Mouse (Mus musculus): ENCODE data around the gene Ccdc180. TPM values are rescaled to one million over a fixed set of nuclear protein-coding genes. Genes with fewer than 3 reads are reported as not detected.

The Ccdc180 gene
- polyA plus RNA-seq, 1 experiment from 2014 or later, result 0.07 TPM

- DNase-seq (ENCODE audit: low spot score), result peak; percentile 83
- 47% methylated on average over 19 of the region's 19 CpGs for WGBS
- H3K9me3 ChIP-seq (ENCODE audit: control insufficient read depth, low read length), result peaks cover 3% of the 10 kb centered on the region; the same call in 1 of the 2 replicates
These were observed 34.2 kb upstream of the Ccdc180 start for GRCm38 (mm10) chr4:45855803-45856424.

GRCm38 (mm10) chr4:45861160-45861559, 28.9 kb upstream of the Ccdc180 start:
- Histone ChIP-seq H3K27ac (ENCODE audit: low read depth, low read length) (no peak overlapping the region), H3K4me2 (ENCODE audit: low read depth, low read length, severe bottlenecking) (no peak overlapping the region), H3K36me3 (ENCODE audit: control insufficient read depth, insufficient read depth, low read length) (no peaks in the 10 kb centered on the region), H3K4me3 (ENCODE audit: low read depth, low read length) (no peak overlapping the region), H3K9me3 (ENCODE audit: control insufficient read depth, low read length) (peaks cover 3% of the 10 kb centered on the region; the same call in 1 of the 2 replicates), H3K4me1 (replicated peaks; ENCODE audit: control insufficient read depth, insufficient read depth, low read length) (no peaks in the 10 kb centered on the region), H3K27me3 (ENCODE audit: control insufficient read depth, insufficient read depth, low read length) (no peaks in the 10 kb centered on the region), H3K9ac (ENCODE audit: low read length) (no peak overlapping the region)
- no peak for DNase-seq (ENCODE audit: low spot score)
- WGBS, result 67% methylated on average over 5 of the region's 5 CpGs
- no peak for ATAC-seq (replicated peaks; ENCODE audit: low FRiP score)

More at GRCm38 (mm10) chr4:45855803-45856424, 34.2 kb upstream of the Ccdc180 start:
- Histone ChIP-seq H3K27ac (ENCODE audit: low read depth, low read length) (no peak overlapping the region), H3K9ac (ENCODE audit: low read length) (no peak overlapping the region), H3K27me3 (ENCODE audit: control insufficient read depth, insufficient read depth, low read length) (no peaks in the 10 kb centered on the region), H3K4me1 (replicated peaks; ENCODE audit: control insufficient read depth, insufficient read depth, low read length) (no peaks in the 10 kb centered on the region), H3K4me2 (ENCODE audit: low read depth, low read length, severe bottlenecking) (no peak overlapping the region), H3K4me3 (ENCODE audit: low read depth, low read length) (no peak overlapping the region), H3K36me3 (ENCODE audit: control insufficient read depth, insufficient read depth, low read length) (no peaks in the 10 kb centered on the region)
- ATAC-seq (replicated peaks; ENCODE audit: low FRiP score), result peak; percentile 61; the same call in 1 of the 2 replicates

GRCm38 (mm10) chr4:45867416-45867815, 22.7 kb upstream of the Ccdc180 start:
- DNase-seq (ENCODE audit: low spot score), result no peak

GRCm38 (mm10) chr4:45869021-45869815, 20.9 kb upstream of the Ccdc180 start:
- Histone ChIP-seq H3K4me1 (replicated peaks; ENCODE audit: control insufficient read depth, insufficient read depth, low read length) (peaks cover 7% of the 10 kb centered on the region; the same call in 1 of the 2 replicates), H3K9me3 (ENCODE audit: control insufficient read depth, low read length) (no peaks in the 10 kb centered on the region), H3K9ac (ENCODE audit: low read length) (peak overlapping the region; percentile 20), H3K27ac (ENCODE audit: low read depth, low read length) (no peak overlapping the region), H3K27me3 (ENCODE audit: control insufficient read depth, insufficient read depth, low read length) (no peaks in the 10 kb centered on the region), H3K4me3 (ENCODE audit: low read depth, low read length) (no peak overlapping the region), H3K36me3 (ENCODE audit: control insufficient read depth, insufficient read depth, low read length) (no peaks in the 10 kb centered on the region), H3K4me2 (ENCODE audit: low read depth, low read length, severe bottlenecking) (peak overlapping the region; percentile 27; the same call in 1 of the 2 replicates)
- no peak for DNase-seq (ENCODE audit: low spot score)
- WGBS, result 19% methylated on average over 24 of the region's 24 CpGs
- ATAC-seq (replicated peaks; ENCODE audit: low FRiP score), result no peak

More at GRCm38 (mm10) chr4:45867416-45867815, 22.7 kb upstream of the Ccdc180 start:
- no peak overlapping the region for H3K9ac ChIP-seq (ENCODE audit: low read length)
- H3K36me3 ChIP-seq (ENCODE audit: control insufficient read depth, insufficient read depth, low read length), result no peaks in the 10 kb centered on the region
- ATAC-seq (replicated peaks; ENCODE audit: low FRiP score), result no peak
- H3K4me2 ChIP-seq (ENCODE audit: low read depth, low read length, severe bottlenecking), result no peak overlapping the region
- WGBS, result 55% methylated on average over 8 of the region's 8 CpGs
- H3K4me1 ChIP-seq (replicated peaks; ENCODE audit: control insufficient read depth, insufficient read depth, low read length), result peaks cover 7% of the 10 kb centered on the region; the same call in 1 of the 2 replicates
- no peaks in the 10 kb centered on the region for H3K9me3 ChIP-seq (ENCODE audit: control insufficient read depth, low read length)
- no peak overlapping the region for H3K27ac ChIP-seq (ENCODE audit: low read depth, low read length)
- H3K27me3 ChIP-seq (ENCODE audit: control insufficient read depth, insufficient read depth, low read length), result no peaks in the 10 kb centered on the region
- H3K4me3 ChIP-seq (ENCODE audit: low read depth, low read length), result no peak overlapping the region

GRCm38 (mm10) chr4:45872147-45872546, 18.0 kb upstream of the Ccdc180 start:
- H3K4me2 ChIP-seq (ENCODE audit: low read depth, low read length, severe bottlenecking), result no peak overlapping the region
- no peak overlapping the region for H3K27ac ChIP-seq (ENCODE audit: low read depth, low read length)
- no peaks in the 10 kb centered on the region; the same call in 1 of the 2 replicates for H3K9me3 ChIP-seq (ENCODE audit: control insufficient read depth, low read length)
- no peak for ATAC-seq (replicated peaks; ENCODE audit: low FRiP score)
- no peaks in the 10 kb centered on the region for H3K36me3 ChIP-seq (ENCODE audit: control insufficient read depth, insufficient read depth, low read length)
- WGBS, result no CpG with 5 or more reads among the region's 2 CpGs
- DNase-seq (ENCODE audit: low spot score), result no peak
- peaks cover 7% of the 10 kb centered on the region; the same call in 1 of the 2 replicates for H3K4me1 ChIP-seq (replicated peaks; ENCODE audit: control insufficient read depth, insufficient read depth, low read length)
- H3K27me3 ChIP-seq (ENCODE audit: control insufficient read depth, insufficient read depth, low read length), result no peaks in the 10 kb centered on the region
- H3K4me3 ChIP-seq (ENCODE audit: low read depth, low read length), result no peak overlapping the region
- H3K9ac ChIP-seq (ENCODE audit: low read length), result no peak overlapping the region

GRCm38 (mm10) chr4:45878929-45879328, 11.2 kb upstream of the Ccdc180 start:
- H3K36me3 ChIP-seq (ENCODE audit: control insufficient read depth, insufficient read depth, low read length), result no peaks in the 10 kb centered on the region
- no peak overlapping the region for H3K4me3 ChIP-seq (ENCODE audit: low read depth, low read length)
- no peak overlapping the region for H3K9ac ChIP-seq (ENCODE audit: low read length)
- DNase-seq (ENCODE audit: low spot score), result no peak
- no peak for ATAC-seq (replicated peaks; ENCODE audit: low FRiP score)
- H3K4me2 ChIP-seq (ENCODE audit: low read depth, low read length, severe bottlenecking), result no peak overlapping the region
- no peaks in the 10 kb centered on the region for H3K27me3 ChIP-seq (ENCODE audit: control insufficient read depth, insufficient read depth, low read length)
- 52% methylated on average over 5 of the region's 5 CpGs for WGBS
- no peaks in the 10 kb centered on the region for H3K4me1 ChIP-seq (replicated peaks; ENCODE audit: control insufficient read depth, insufficient read depth, low read length)
- H3K9me3 ChIP-seq (ENCODE audit: control insufficient read depth, low read length), result no peaks in the 10 kb centered on the region; the same call in 1 of the 2 replicates
- no peak overlapping the region for H3K27ac ChIP-seq (ENCODE audit: low read depth, low read length)

- no peaks in the 10 kb centered on the region for H3K36me3 ChIP-seq (ENCODE audit: control insufficient read depth, insufficient read depth, low read length)
- no peak overlapping the region for H3K27ac ChIP-seq (ENCODE audit: low read depth, low read length)
- no peak overlapping the region for H3K4me2 ChIP-seq (ENCODE audit: low read depth, low read length, severe bottlenecking)
- DNase-seq (ENCODE audit: low spot score), result no peak
- no peaks in the 10 kb centered on the region for H3K27me3 ChIP-seq (ENCODE audit: control insufficient read depth, insufficient read depth, low read length)
- no peak for ATAC-seq (replicated peaks; ENCODE audit: low FRiP score)
- 92% methylated on average over 9 of the region's 9 CpGs for WGBS
- no peak overlapping the region for H3K9ac ChIP-seq (ENCODE audit: low read length)
- H3K4me1 ChIP-seq (replicated peaks; ENCODE audit: control insufficient read depth, insufficient read depth, low read length), result no peaks in the 10 kb centered on the region
- H3K4me3 ChIP-seq (ENCODE audit: low read depth, low read length), result no peak overlapping the region
- no peaks in the 10 kb centered on the region for H3K9me3 ChIP-seq (ENCODE audit: control insufficient read depth, low read length)
These were observed 7.6 kb upstream of the Ccdc180 start for GRCm38 (mm10) chr4:45882521-45882920.

- no peaks in the 10 kb centered on the region for H3K4me1 ChIP-seq (replicated peaks; ENCODE audit: control insufficient read depth, insufficient read depth, low read length)
- H3K9ac ChIP-seq (ENCODE audit: low read length), result no peak overlapping the region
- no peak overlapping the region for H3K27ac ChIP-seq (ENCODE audit: low read depth, low read length)
- 94% methylated on average over 16 of the region's 16 CpGs for WGBS
- H3K36me3 ChIP-seq (ENCODE audit: control insufficient read depth, insufficient read depth, low read length), result no peaks in the 10 kb centered on the region
- no peak overlapping the region for H3K4me2 ChIP-seq (ENCODE audit: low read depth, low read length, severe bottlenecking)
- H3K27me3 ChIP-seq (ENCODE audit: control insufficient read depth, insufficient read depth, low read length), result no peaks in the 10 kb centered on the region
- H3K9me3 ChIP-seq (ENCODE audit: control insufficient read depth, low read length), result no peaks in the 10 kb centered on the region
- H3K4me3 ChIP-seq (ENCODE audit: low read depth, low read length), result no peak overlapping the region
- DNase-seq (ENCODE audit: low spot score), result no peak
- no peak for ATAC-seq (replicated peaks; ENCODE audit: low FRiP score)
These were observed 6.9 kb upstream of the Ccdc180 start for GRCm38 (mm10) chr4:45883250-45883649.

Measured in forebrain, embryonic 11.5 days (tissue).